Mouse (Mus musculus): ENCODE measurements around the gene Ndel1.
A peak's percentile ranks its signal among the peaks of the same experiment; 100 is the strongest.

Gene Ndel1

DNA sequence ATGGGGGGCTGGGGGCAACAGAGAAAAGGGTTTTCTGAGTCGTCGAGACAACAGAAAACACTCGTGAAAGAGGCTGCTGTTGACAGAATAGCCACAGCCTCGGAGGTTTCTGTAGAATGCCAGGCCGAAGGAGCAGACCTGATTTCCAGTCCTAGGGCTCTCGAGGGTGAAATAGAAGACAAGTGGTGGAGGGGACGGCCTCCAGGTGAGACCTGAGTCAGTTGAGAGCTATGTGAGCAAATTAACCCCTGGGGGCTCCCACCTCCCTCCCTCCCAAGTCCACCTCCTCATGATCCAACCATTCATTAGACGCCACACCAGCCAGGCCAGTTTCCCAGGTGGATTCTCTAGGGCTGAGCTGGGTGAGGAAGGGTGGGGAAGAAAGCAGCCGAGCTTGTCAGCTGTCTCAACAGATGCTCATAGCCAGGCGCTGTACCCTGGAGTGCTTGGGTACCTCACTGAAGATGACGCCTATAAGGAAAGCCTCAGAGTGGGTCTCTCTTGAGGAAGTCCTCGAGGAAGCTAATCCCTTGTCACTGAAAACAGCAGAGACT, 22.3 kb upstream of the Ndel1 start:
- DNase-seq (ENCODE audit: low spot score in 2 of 2): no peak

DNA sequence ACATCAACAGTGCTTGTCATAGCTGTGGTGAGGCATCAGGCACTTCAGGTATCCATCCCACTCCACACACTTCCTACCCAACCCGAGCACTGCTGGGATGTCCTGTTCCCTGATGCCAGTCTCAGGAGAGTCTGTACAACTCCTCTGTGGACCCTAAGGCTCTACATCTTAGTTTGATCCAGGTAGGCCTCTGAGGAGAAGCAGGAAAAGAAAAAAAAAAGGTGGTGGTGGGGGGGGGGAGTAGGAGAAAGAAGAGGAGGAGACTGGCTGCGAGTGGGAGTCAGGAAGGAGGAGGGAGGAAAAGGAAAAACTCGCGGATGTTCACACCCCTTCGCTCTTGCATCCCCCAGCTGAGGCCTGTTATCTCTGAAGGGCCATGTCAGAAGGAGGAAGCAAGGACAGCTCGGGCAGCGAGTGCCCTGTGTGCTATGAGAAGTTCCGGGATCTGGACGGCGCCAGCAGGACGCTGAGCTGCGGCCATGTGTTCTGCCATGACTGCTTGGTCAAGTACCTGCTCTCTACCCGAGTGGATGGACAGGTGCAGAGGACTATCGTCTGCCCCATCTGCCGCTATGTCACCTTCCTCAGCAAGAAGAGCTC, 20.7 kb upstream of the Ndel1 start:
- no peak for DNase-seq (ENCODE audit: low spot score in 2 of 2)

DNA sequence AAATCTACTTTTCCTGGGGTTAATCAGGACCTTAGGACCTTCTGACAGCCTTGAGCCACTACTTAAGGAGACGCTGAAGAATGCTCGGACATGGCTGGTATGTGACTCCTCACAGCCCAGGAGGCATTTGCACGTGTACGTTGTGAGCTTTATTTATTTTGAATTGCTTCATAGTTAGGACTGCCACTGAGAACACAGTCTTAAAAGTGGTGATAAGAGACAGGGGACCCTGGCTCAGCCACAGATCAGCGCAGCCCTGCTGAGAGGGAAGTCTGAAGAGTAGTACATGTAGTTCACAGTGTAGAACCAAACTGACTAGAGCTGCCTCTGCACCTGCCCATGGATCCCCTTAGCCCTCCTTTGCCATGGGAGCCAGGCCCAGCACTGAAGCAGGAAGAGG, 20.2 kb upstream of the Ndel1 start:
- no peak for DNase-seq (ENCODE audit: low spot score in 2 of 2)

- no peak for DNase-seq (ENCODE audit: low spot score in 2 of 2)
These were observed 19.0 kb upstream of the Ndel1 start for GRCm38 (mm10) chr11:68890625-68891024.

- no peak for DNase-seq (ENCODE audit: low spot score in 2 of 2)
These were observed 17.0 kb upstream of the Ndel1 start for GRCm38 (mm10) chr11:68888653-68889052.

- no peak for DNase-seq (ENCODE audit: low spot score in 2 of 2)
These were observed 16.6 kb upstream of the Ndel1 start, which contains the start of gene Rnf222 for GRCm38 (mm10) chr11:68888253-68888652. Rnf222 (plus strand) TSS chr11:68888553.

GRCm38 (mm10) chr11:68886091-68886490, 14.4 kb upstream of the Ndel1 start:
- DNase-seq (ENCODE audit: low spot score in 2 of 2): no peak

DNA sequence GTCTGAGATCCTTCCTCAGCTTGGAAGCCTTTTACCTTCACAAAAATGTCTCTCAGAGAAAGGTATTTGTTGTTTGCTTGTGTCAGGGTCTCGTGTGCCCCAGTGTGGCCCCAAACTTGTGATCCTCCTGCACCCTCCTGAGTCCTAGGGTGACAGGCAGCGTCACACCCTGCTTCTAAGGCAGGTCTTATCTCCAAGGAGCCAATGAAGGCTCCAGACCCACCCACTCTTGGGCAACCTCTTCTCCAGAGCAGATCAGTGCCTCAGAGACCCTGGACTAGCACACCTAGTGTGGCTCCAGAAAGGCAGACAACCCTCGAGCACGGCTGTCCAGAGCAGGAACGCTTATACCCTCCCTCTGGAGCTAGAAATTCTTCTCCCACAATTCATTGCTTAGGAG, 12.7 kb upstream of the Ndel1 start:
- no peak for DNase-seq (ENCODE audit: low spot score in 2 of 2)

- no peak for DNase-seq (ENCODE audit: low spot score in 2 of 2)
These were observed 12.2 kb upstream of the Ndel1 start for GRCm38 (mm10) chr11:68883843-68884242.

- no peak for DNase-seq (ENCODE audit: low spot score in 2 of 2)
These were observed 10.4 kb upstream of the Ndel1 start for GRCm38 (mm10) chr11:68882107-68882506.

- no peak for DNase-seq (ENCODE audit: low spot score in 2 of 2)
These were observed 7.2 kb upstream of the Ndel1 start for GRCm38 (mm10) chr11:68878811-68879210.

- peak; percentile 53 to 71 for DNase-seq (ENCODE audit: low spot score in 2 of 2)
These were observed 3.2 kb upstream of the Ndel1 start for GRCm38 (mm10) chr11:68874841-68875240.

DNA sequence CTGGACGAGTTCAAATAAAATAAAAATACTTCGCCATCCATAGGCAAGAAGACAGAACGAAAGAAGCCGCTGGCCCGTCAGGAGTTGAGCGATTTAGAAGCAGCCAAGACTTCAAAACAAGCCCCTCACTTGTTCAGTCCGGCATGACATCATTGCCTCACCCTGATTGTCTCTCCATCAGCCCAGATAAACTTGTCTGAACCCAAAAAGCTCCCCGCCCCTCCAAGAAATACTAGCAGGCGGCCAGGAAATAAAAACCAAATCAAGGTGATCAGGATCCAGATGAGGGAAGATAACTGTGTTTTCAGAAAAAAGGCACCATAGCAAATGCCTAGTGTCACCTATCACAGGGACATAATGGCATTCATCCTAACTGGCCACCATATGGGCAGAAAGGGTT, 381 bp downstream of the Ndel1 start:
- DNase-seq (ENCODE audit: low spot score in 2 of 2): no peak

DNA sequence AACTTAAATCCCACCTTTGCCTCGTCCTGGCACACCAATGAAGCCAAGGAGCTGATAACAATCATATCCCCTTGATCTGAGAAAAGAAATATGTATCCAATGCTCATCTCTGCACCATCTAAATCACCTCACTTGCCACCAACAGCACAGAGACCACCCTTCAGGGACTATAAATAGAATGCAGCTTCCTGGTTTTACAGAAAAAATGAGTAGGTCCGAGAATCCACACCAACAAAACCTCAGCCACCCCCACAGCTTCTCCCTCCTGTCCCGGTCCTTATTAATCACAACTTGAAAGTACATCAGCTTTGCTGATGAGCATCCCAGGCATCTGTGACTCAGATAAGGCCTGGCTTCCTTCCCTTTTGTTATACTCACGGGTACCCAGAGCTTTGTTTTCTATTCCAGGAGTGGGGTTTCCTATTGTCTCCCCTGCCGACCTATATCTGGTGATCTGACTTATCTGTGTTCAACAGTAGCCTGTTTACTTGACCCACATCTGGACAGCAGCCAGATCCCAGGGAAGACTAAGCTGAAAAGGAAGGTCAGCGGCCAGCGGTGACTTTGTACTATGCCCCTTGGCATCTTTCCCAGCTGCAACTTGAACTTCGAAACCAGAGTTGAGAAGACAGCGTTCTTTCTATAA, 7.0 kb downstream of the Ndel1 start:
- peak; percentile 44 to 46 for DNase-seq (ENCODE audit: low spot score in 2 of 2)

- no peak for DNase-seq (ENCODE audit: low spot score in 2 of 2)
These were observed 8.0 kb downstream of the Ndel1 start for GRCm38 (mm10) chr11:68863631-68864091.

DNA sequence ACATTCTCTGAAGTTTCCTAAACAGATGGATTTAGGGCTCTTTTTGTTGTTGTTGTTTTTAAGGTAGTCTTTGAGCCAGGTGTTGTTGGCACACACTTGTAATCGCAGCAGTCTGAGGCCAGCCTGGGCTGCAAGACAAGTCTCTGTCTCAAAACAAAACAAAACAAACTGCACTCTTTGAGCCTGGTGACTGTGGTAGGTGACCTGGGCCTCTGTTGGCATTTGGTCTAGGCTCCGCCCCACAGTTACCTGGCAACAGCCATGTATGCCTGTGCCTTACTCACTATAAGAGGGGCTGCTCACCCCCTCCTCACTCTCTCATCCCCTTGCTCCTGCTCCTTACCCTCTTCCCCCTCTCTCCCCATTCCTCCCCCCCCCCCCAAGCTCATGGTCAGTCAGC, 9.4 kb downstream of the Ndel1 start:
- no peak for DNase-seq (ENCODE audit: low spot score in 2 of 2)

DNA sequence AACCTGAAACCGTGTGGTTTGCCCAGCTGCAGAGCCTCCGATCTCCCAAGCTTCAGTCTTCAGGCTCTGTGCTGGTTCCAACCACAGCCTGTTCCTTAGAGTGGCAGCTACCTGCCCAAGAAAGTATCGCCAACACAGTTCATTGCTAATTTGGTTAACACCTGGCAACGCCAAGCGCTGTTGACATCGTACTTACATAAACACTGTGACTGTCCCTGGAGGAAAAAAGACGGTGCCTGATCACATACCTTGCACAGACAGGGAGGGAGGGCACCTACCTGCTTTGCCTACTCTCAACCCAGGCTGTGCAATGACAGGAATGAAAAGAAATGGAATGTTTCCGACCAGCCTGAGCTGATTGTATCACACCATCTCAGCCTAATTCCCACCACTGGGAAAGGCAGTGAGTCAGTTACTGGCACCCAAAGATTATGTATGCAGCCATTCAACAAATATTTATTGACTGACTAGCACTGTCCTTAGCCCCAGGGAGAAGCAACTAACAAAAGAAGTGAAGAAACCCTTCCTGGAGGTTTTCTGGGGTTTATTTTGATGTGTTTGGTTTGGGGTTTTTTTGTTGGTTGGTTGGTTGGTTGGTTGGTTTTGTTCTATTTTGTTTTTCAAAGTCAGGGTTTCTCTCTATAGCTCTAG, 11.6 kb downstream of the Ndel1 start:
- no peak for DNase-seq (ENCODE audit: low spot score in 2 of 2)

DNA sequence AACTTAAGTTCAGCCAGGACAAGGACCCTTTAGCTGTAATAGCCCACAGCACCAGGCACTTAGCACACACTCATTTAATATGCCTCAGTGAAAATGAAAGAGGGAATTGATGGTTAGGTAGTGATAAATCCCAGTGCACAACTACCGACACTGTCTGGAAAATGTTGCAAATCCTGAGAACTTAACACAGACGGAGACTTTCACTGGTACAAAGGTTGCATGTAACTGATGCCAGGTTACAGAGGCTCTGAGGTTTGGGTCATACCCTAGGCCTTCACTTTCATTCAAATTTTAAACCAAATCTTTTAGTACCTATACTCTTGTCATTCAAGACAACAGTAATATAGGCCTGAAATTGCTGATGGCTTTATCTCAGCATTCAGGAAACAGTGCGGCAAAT, 14.3 kb downstream of the Ndel1 start:
- no peak for DNase-seq (ENCODE audit: low spot score in 2 of 2)

DNA sequence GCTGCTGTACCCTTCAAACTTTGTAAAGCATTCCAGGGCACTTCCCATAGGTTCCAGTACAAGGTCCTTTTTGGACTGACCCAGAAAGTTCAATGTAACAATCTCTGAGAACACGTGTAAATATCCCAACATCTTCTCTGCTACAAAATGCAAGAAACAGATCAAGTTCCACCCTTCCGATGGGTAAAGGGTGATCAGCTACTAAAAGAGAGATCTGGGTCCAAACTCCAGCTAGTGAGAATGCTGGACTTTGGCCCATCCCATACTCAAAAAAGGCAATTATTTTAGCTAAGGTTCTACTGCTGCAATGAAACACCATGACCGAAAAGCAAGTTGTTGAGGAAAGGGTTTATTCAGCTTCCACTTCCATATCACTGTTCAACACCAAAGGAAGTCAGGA, 17.0 kb downstream of the Ndel1 start:
- no peak for DNase-seq (ENCODE audit: low spot score in 2 of 2)

GRCm38 (mm10) chr11:68853611-68854401, 17.9 kb downstream of the Ndel1 start:
- no peak for DNase-seq (ENCODE audit: low spot score in 2 of 2)

DNA sequence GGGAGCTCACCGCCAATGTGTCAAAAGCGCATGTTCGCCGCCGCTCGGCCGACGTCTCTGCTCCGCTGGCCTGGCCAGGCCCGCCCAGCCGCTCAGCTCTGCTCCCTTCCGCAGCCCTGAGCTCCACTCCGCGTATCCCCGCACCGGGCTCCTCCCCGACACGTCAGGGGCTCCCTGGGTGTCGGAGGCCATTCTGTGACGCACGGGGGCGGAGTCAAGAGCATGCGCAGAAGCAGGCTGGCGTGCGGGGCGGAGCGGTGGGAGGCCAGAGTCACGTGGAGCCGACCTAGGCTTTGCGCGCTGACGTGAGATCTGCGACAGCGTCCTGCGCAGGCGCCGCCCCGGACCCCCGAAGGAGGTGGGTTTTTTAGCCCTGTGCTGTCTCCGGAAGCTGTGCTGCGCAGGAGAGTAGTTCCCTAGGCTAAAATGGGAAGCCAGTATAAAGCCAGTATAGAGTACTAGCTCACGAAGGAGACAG, 18.7 kb downstream of the Ndel1 start:
- peak; percentile 100 for DNase-seq (ENCODE audit: low spot score in 2 of 2)

- peak; percentile 67 to 74 for DNase-seq (ENCODE audit: low spot score in 2 of 2)
These were observed 19.2 kb downstream of the Ndel1 start for GRCm38 (mm10) chr11:68852486-68852901.
